Mouse (Mus musculus): Measurements from ENCODE around the gene Ncln. TPM values are rescaled to one million over a fixed set of nuclear protein-coding genes. Genes with fewer than 3 reads are reported as not detected.

Gene Ncln
- 40.4 and 44.5 TPM in 2 replicates for polyA plus RNA-seq (2014; fragmentation: Nextera tagmentation; extraction: Ambion mirVana)

DNA sequence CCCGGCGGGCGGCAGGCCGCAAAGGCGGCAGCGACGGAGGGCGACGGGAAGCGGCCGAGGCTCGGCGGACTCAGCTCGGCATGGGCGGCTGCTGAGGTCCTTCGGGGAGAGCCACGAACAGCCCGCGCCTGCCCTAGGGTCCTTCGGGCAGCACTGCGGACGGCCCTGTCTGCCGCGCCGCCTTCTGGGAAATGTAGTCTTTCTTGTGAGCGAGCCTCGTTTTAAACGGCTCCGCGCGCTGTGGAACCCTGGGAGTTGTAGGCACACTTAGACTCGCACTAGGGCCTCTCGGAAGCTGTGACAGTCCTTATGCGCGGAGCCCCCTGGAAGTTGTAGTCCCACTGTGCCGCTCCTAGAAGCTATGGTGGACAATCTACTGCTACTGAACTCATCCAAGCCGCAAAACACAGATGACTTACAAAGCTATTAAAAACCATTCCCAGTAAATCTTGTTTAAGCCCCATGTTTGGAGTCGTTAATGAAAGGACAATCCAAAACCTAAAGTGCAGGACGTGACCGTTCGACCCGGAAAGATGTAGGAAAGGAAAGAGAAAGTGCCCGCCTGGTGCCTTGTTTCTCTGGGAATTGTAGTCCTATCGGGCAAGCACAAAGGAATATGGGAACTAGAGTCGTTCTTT is at the start of gene Ncln:
TSS of gene Ncln (minus strand) at position 129 of the 638 bp plus-strand sequence.
- H3K27me3 ChIP-seq (ENCODE audit: control insufficient read depth, insufficient read depth, low read length) = no peaks in the 10 kb centered on the region; the same call in 1 of the 2 replicates
- H3K4me2 ChIP-seq = peak within 1 kb of the TSS; percentile 99
- peaks cover 10% of the 10 kb centered on the region for H3K4me1 ChIP-seq (ENCODE audit: control insufficient read depth, insufficient read depth, low read length)
- peak within 1 kb of the TSS; percentile 87 for H3K9ac ChIP-seq (ENCODE audit: low read length)
- H3K9me3 ChIP-seq (ENCODE audit: control insufficient read depth, low read length) = no peaks in the 10 kb centered on the region
- peaks cover 12% of the 10 kb centered on the region for H3K36me3 ChIP-seq (ENCODE audit: control insufficient read depth, insufficient read depth, low read length)
- peak within 1 kb of the TSS; percentile 32; the same call in 1 of the 2 replicates for H3K27ac ChIP-seq (ENCODE audit: low read depth, low read length)
- peak within 1 kb of the TSS; percentile 83 for H3K4me3 ChIP-seq (ENCODE audit: low read depth, low read length)
- ATAC-seq (ENCODE audit: low FRiP score) (peak; percentile 96), DNase-seq (ENCODE audit: low spot score, missing footprints) (peak; percentile 99)
- under 1% methylated on average over 45 of the region's 45 CpGs for WGBS

DNA sequence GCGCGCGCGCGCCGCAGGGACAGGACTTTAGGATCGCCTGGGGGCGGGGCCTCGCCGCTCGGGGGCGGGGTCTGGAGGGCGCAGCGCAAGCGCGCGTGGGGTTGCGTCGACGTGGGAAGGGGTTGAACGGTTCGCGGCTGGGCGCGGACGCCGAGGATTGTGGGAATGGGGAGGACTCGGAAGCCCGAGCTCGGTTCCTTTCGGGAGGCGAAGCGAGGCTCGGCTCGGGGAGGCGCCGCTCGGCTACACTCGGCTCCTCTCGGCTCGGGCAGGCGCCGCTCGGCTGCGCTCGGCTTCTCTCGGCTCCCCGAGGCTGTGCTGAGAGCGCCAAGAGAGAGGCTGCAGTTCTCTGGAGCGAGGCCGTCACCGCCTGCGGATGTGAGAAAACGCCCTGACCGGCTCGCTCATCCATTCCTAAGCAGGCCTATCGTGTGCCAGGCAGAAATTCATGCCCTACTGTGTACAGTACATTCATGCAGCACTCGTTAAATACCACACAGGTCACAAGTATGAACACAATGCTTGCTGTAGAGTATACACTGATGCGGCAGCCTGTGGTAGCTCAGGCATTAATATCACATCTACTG is 49.1 kb upstream of the Ncln start, which contains the start of gene Gna11:
TSS of gene Gna11 (minus strand) at position 30 of the 587 bp plus-strand sequence.
- H3K27me3 ChIP-seq (ENCODE audit: control insufficient read depth, insufficient read depth, low read length) = no peaks in the 10 kb centered on the region

DNA sequence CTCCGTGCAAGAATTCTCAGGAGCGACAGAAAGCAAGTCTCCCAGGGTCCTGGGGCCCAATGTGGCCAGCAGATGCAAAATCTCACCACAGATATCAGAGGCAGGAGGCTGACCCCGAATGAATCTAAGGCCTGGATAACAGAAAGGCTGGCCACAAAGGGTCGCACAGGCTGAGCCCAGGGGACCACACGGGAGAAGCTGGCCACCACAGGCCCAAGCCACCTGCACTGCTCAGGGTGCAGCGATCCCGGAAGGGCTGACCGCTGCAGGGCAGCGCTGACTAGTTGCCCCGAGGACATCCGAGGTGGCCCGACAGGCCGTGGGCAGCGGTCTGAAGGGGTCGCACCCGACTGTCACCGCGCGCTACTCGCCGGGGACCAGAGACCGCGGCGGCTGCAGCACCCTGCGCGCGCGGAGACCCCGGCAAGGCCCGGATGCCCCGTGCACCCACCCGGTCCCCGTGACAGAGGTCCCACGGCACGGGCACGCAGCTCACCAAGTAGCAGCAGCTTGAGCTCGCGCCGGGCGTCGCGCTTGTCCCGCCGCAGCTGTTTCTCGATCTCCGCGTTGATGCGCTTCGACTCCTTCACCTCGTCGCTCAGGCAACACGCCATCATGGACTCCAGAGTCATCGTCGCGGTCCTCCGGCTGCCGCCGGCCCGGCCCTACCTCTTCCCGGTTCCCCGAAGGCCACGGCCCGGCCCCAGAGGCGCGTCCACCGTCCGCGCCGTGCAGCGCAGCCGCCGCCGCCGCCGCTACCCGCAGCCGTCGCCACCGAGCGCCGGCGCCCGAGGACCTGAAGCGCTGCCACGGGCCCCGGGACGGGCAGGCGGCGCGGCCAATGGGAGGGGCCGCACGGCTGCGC is 48.3 kb upstream of the Ncln start:
- peak; percentile 94 for DNase-seq (ENCODE audit: low spot score, missing footprints)
- under 1% methylated on average over 91 of the region's 93 CpGs for WGBS
- Histone ChIP-seq H3K9me3 (ENCODE audit: control insufficient read depth, low read length) (no peaks in the 10 kb centered on the region), H3K4me2 (peak overlapping the region; percentile 82), H3K4me3 (ENCODE audit: low read depth, low read length) (peak overlapping the region; percentile 65), H3K4me1 (ENCODE audit: control insufficient read depth, insufficient read depth, low read length) (peaks cover 23% of the 10 kb centered on the region), H3K27ac (ENCODE audit: low read depth, low read length) (peak overlapping the region; percentile 55; the same call in 1 of the 2 replicates), H3K27me3 (ENCODE audit: control insufficient read depth, insufficient read depth, low read length) (no peaks in the 10 kb centered on the region), H3K9ac (ENCODE audit: low read length) (peak overlapping the region; percentile 86), H3K36me3 (ENCODE audit: control insufficient read depth, insufficient read depth, low read length) (no peaks in the 10 kb centered on the region)
- peak; percentile 29 for ATAC-seq (ENCODE audit: low FRiP score)

More for the DNA sequence above, 49.1 kb upstream of the Ncln start, which contains the start of gene Gna11:
- Histone ChIP-seq H3K4me2 (peak within 1 kb of the TSS; percentile 82), H3K9ac (ENCODE audit: low read length) (peak within 1 kb of the TSS; percentile 86), H3K27ac (ENCODE audit: low read depth, low read length) (peak within 1 kb of the TSS; percentile 80), H3K36me3 (ENCODE audit: control insufficient read depth, insufficient read depth, low read length) (no peaks in the 10 kb centered on the region), H3K4me1 (ENCODE audit: control insufficient read depth, insufficient read depth, low read length) (peaks cover 23% of the 10 kb centered on the region), H3K4me3 (ENCODE audit: low read depth, low read length) (peak within 1 kb of the TSS; percentile 65), H3K9me3 (ENCODE audit: control insufficient read depth, low read length) (no peaks in the 10 kb centered on the region)
- WGBS = 2% methylated on average over 55 of the region's 59 CpGs
- ATAC-seq (ENCODE audit: low FRiP score) (peak; percentile 95), DNase-seq (ENCODE audit: low spot score, missing footprints) (peak; percentile 100)

DNA sequence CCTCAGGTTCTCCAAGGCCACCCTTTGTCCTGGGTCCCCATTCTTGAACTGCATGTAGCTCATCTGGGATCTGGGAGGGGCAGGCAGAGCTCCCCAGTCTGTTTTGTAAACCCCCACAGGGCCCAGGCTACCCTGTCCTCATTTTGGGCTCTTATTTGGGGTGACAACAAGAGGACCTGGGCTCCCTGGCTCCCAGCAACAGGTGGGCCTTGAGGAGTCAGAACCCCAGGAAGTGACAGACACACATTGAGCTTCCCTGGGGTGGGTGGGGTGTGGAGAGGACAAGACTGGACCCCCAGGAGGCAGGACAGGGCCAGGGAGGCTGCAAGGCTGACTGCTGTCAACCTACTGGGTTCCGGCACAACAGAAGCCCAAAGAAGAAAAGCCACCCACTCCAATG is 47.4 kb upstream of the Ncln start:
- Histone ChIP-seq H3K4me2 (peak overlapping the region; percentile 82), H3K4me3 (ENCODE audit: low read depth, low read length) (peak overlapping the region; percentile 65), H3K9me3 (ENCODE audit: control insufficient read depth, low read length) (no peaks in the 10 kb centered on the region), H3K27ac (ENCODE audit: low read depth, low read length) (no peak overlapping the region), H3K27me3 (ENCODE audit: control insufficient read depth, insufficient read depth, low read length) (no peaks in the 10 kb centered on the region), H3K9ac (ENCODE audit: low read length) (peak overlapping the region; percentile 86), H3K4me1 (ENCODE audit: control insufficient read depth, insufficient read depth, low read length) (peaks cover 23% of the 10 kb centered on the region), H3K36me3 (ENCODE audit: control insufficient read depth, insufficient read depth, low read length) (no peaks in the 10 kb centered on the region)
- WGBS = 67% methylated on average over 1 of the region's 1 CpGs
- ATAC-seq (ENCODE audit: low FRiP score) (no peak), DNase-seq (ENCODE audit: low spot score, missing footprints) (no peak)

DNA sequence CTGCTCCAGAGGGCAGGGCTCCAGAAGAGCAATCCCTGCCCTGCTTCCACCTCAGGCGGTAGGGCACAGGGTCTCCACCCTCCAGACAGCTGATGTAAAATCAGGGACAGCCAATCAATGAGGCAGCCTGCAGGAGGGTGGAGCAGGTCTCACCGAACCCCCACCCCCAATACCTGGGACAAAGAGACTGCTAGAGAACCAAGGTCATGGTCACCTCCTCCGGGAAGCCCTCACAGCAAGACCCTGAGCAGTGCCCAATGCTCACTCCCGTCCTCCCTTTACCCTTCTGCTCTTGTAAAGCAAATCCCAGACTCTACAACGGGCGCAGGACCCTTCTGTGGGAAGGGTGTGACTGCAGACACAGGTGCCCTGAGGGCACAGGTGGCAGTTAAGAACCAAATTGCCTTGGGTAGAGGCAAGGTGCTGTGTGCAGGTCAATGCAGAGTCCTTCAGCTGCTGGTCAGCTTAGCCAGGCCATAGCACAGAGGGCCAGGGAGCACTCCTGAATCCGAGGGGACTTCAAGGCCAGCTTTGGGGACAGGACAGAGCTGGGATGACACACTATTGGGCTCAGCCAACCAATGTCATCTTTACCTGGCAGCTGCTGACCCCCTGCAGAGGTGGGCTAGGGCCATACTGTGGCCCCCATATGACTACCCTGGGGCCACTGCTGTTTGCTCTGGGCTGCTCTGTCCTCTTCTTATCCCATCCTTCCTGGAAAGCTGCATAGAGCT is 46.7 kb upstream of the Ncln start:
- peaks cover 23% of the 10 kb centered on the region for H3K4me1 ChIP-seq (ENCODE audit: control insufficient read depth, insufficient read depth, low read length)
- peak overlapping the region; percentile 82 for H3K4me2 ChIP-seq
- 78% methylated on average over 7 of the region's 7 CpGs for WGBS
- no peak for DNase-seq (ENCODE audit: low spot score, missing footprints)
- ATAC-seq (ENCODE audit: low FRiP score) = no peak
- H3K27ac ChIP-seq (ENCODE audit: low read depth, low read length) = no peak overlapping the region
- no peaks in the 10 kb centered on the region for H3K36me3 ChIP-seq (ENCODE audit: control insufficient read depth, insufficient read depth, low read length)
- 0 out of 2 replicates have a peak overlapping the region, but pooled peaks have one; percentile 2 for H3K4me3 ChIP-seq (ENCODE audit: low read depth, low read length)
- H3K9me3 ChIP-seq (ENCODE audit: control insufficient read depth, low read length) = no peaks in the 10 kb centered on the region
- H3K27me3 ChIP-seq (ENCODE audit: control insufficient read depth, insufficient read depth, low read length) = no peaks in the 10 kb centered on the region
- peak overlapping the region; percentile 86 for H3K9ac ChIP-seq (ENCODE audit: low read length)

DNA sequence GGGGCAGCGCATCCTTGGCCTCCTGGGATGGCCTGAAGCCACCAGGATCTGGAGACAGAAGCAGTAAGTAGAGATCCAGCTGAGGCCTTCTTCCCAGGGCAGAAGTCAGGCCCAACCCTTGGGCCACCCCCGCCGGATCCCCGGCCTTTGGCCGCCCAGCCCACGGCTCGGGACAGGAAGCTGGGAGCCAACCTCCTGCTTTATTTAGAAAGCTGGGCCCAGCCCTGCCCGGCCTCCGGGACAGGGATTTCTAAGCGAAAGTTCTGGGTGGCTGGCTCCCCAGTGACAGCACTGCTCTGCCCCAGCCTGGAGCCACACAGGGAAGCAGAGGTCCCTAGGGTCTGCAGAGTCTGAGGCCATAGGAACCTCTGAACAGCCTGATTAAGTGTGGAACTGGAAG is 45.6 kb upstream of the Ncln start:
- H3K27me3 ChIP-seq (ENCODE audit: control insufficient read depth, insufficient read depth, low read length) = no peaks in the 10 kb centered on the region
- no peak overlapping the region for H3K4me2 ChIP-seq
- H3K36me3 ChIP-seq (ENCODE audit: control insufficient read depth, insufficient read depth, low read length) = peaks cover 1% of the 10 kb centered on the region; the same call in 1 of the 2 replicates
- WGBS = 85% methylated on average over 10 of the region's 10 CpGs
- ATAC-seq (ENCODE audit: low FRiP score) (no peak), DNase-seq (ENCODE audit: low spot score, missing footprints) (no peak)
- no peak overlapping the region for H3K4me3 ChIP-seq (ENCODE audit: low read depth, low read length)
- H3K9ac ChIP-seq (ENCODE audit: low read length) = 0 out of 2 replicates have a peak overlapping the region, but pooled peaks have one; percentile 12
- H3K4me1 ChIP-seq (ENCODE audit: control insufficient read depth, insufficient read depth, low read length) = peaks cover 23% of the 10 kb centered on the region
- H3K9me3 ChIP-seq (ENCODE audit: control insufficient read depth, low read length) = no peaks in the 10 kb centered on the region
- H3K27ac ChIP-seq (ENCODE audit: low read depth, low read length) = no peak overlapping the region

DNA sequence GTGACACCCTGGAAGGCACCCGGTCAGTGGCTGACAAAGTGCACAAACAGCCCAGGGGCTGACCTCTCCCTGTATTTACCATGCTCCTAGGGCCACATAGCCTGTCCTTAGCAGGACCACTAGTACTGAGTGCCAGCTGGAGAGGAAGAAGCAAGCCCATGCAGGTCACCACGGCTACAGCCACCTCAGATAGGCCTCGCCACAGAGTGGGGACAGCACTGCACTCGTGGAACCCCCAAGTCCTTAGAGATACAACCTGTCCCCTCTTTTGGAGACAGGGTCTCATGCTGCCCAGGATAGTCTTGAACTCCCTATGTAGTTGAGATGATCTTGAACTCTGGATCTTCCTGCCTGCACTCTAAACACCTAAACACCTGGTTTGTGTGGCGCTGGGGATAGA is 45.2 kb upstream of the Ncln start:
- no peak for DNase-seq (ENCODE audit: low spot score, missing footprints)
- WGBS = 91% methylated on average over 5 of the region's 5 CpGs
- Histone ChIP-seq H3K4me1 (ENCODE audit: control insufficient read depth, insufficient read depth, low read length) (peaks cover 23% of the 10 kb centered on the region), H3K4me2 (no peak overlapping the region), H3K36me3 (ENCODE audit: control insufficient read depth, insufficient read depth, low read length) (peaks cover 4% of the 10 kb centered on the region; the same call in 1 of the 2 replicates), H3K4me3 (ENCODE audit: low read depth, low read length) (no peak overlapping the region), H3K27ac (ENCODE audit: low read depth, low read length) (no peak overlapping the region), H3K9me3 (ENCODE audit: control insufficient read depth, low read length) (no peaks in the 10 kb centered on the region), H3K27me3 (ENCODE audit: control insufficient read depth, insufficient read depth, low read length) (no peaks in the 10 kb centered on the region), H3K9ac (ENCODE audit: low read length) (no peak overlapping the region; the same call in 1 of the 2 replicates)
- ATAC-seq (ENCODE audit: low FRiP score) = no peak

DNA sequence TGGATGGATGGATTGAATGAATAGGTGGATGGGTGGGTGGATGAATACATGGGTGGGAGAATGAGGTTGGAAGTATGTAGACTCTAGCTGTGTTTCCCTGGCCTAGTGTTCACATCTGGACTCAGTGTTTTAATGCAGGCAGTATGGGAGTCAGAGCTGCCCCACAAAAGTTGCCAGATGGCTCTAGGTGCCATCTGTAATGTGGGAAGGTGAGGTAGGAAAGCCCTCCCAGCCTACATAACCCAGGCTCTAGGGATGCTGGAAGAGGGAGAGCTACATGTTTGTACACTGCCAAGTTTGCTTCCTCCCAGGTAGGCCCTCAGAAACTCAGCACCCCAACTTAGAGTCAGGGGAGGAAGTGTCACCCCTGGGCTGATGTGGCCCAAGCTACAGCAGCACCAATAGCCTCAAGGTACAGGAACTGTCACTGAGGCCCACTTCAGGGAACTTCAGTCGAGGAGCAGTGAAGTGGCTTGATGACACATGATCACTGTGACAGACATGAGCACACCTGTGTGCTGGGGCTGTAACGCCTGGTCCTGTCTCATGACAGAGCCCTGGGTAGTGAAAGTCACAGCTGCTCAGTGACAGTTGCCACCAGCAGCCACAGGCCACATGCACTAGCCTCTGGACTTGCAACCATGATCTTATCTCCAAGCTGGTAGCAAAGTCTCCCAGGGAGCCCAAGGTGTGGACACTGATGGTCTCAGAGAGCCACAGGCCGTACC is 42.3 kb upstream of the Ncln start:
- no peak overlapping the region for H3K9ac ChIP-seq (ENCODE audit: low read length)
- no peak overlapping the region for H3K4me3 ChIP-seq (ENCODE audit: low read depth, low read length)
- no peak overlapping the region for H3K27ac ChIP-seq (ENCODE audit: low read depth, low read length)
- H3K4me2 ChIP-seq = no peak overlapping the region
- peaks cover 15% of the 10 kb centered on the region for H3K4me1 ChIP-seq (ENCODE audit: control insufficient read depth, insufficient read depth, low read length)
- no peak for DNase-seq (ENCODE audit: low spot score, missing footprints)
- no peaks in the 10 kb centered on the region for H3K9me3 ChIP-seq (ENCODE audit: control insufficient read depth, low read length)
- peaks cover 4% of the 10 kb centered on the region; the same call in 1 of the 2 replicates for H3K36me3 ChIP-seq (ENCODE audit: control insufficient read depth, insufficient read depth, low read length)
- no peak for ATAC-seq (ENCODE audit: low FRiP score)
- no peaks in the 10 kb centered on the region for H3K27me3 ChIP-seq (ENCODE audit: control insufficient read depth, insufficient read depth, low read length)
- WGBS = 95% methylated on average over 3 of the region's 3 CpGs
